Mouse (Mus musculus) CH12.LX (cell line): ENCODE results near the gene 9330161L09Rik.

ENCODE experiments used
- CTCF ChIP-seq, 2 experiments: IDR thresholded peaks in 1 of 2; conservative IDR thresholded peaks in 1 of 2; 2 replicates each; pipeline ENCODE4 v1.5.1; 2011 to 2012; ENCODE audit warnings: low read depth in 2 of 2, low read length in 2 of 2, improper control_type of control experiment in 1 of 2, inconsistent platforms in 1 of 2, mild to moderate bottlenecking in 1 of 2, moderate library complexity in 1 of 2
- E2F4 ChIP-seq: IDR thresholded peaks from 2 replicates; pipeline ENCODE4 v1.6.1; 2011; ENCODE audit warnings: low read depth, low read length, improper control_type of control experiment; ENCODE audit not compliant: insufficient replicate concordance
- GABPA ChIP-seq: IDR thresholded peaks from 2 replicates; pipeline ENCODE4 v1.6.1; 2012; ENCODE audit warnings: low read depth, low read length, improper control_type of control experiment, inconsistent platforms; ENCODE audit not compliant: insufficient replicate concordance
- JUN ChIP-seq: IDR thresholded peaks from 2 replicates; pipeline ENCODE4 v1.6.1; 2011; ENCODE audit warnings: low read depth, mild to moderate bottlenecking, low read length, improper control_type of control experiment, moderate library complexity; ENCODE audit not compliant: insufficient read depth
- MAX ChIP-seq: IDR thresholded peaks from 2 replicates; pipeline ENCODE4 v1.6.1; 2011; ENCODE audit warnings: low read length, improper control_type of control experiment
- POLR2A ChIP-seq: IDR thresholded peaks from 2 replicates; pipeline ENCODE4 v1.6.1; 2011; ENCODE audit warnings: low read depth, mild to moderate bottlenecking, improper control_type of control experiment, low read length
- POLR2AphosphoS2 ChIP-seq: IDR thresholded peaks from 2 replicates; pipeline ENCODE4 v1.6.1; 2011; ENCODE audit warnings: low read depth, low read length, improper control_type of control experiment
- SMC3 ChIP-seq: IDR thresholded peaks from 2 replicates; pipeline ENCODE4 v1.6.1; 2011; ENCODE audit warnings: low read depth, low read length, improper control_type of control experiment
- ZC3H11A ChIP-seq: IDR thresholded peaks from 2 replicates; pipeline ENCODE4 v1.6.1; 2012; ENCODE audit warnings: low read depth, mild to moderate bottlenecking, inconsistent platforms, low read length, improper control_type of control experiment
- ZKSCAN1 ChIP-seq: IDR thresholded peaks from 2 replicates; pipeline ENCODE4 v1.6.1; 2012; ENCODE audit warnings: low read depth, inconsistent platforms, low read length, improper control_type of control experiment, borderline replicate concordance
- ZNF384 ChIP-seq: IDR thresholded peaks from 2 replicates; pipeline ENCODE4 v1.6.1; 2012; ENCODE audit warnings: low read depth, low read length, improper control_type of control experiment, inconsistent platforms

- TF ChIP-seq CTCF (conservative IDR thresholded peaks at IDR 0.05 in 1 of 2, IDR thresholded peaks at IDR 0.05 in 1 of 2; ENCODE audit: low read depth in 2 of 2, low read length in 2 of 2) (no peak), SMC3 (no peak), E2F4 (no peak), ZNF384 (no peak), POLR2AphosphoS2 (no peak), ZC3H11A (no peak), POLR2A (no peak), GABPA (no peak), ZKSCAN1 (no peak), MAX (no peak), JUN (no peak)
These were observed 48.4 kb downstream of the 9330161L09Rik start for GRCm38 (mm10) chr12:103358951-103359801.
